Mouse (Mus musculus): ENCODE results near the gene Adgrg3. TPM values are rescaled to one million over a fixed set of nuclear protein-coding genes. Genes with fewer than 3 reads are reported as not detected.

The Adgrg3 gene
- total RNA-seq, 2 experiments from 2014 or later, result 0.28 to 0.43 TPM

DNA sequence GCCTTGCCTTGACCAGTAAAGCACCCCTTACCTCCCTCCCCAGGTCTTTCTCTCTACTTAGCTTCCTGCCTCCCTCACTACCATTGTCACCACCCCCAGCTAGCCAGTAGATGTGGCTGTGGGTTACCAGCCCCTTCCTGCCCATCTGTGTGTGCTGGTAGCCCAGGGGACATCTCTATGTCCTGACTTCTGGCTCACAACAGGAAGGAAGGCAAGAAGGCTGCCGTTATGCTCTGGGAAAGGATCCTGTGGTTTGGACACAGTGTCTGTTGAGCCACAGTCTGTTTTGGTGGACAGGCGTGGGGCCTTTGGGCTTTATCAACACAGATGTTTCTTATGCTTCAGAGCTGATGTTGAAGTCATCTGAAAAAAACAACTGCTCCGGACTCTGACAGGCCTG, 29.5 kb downstream of the Adgrg3 start:
- intact Hi-C loops (cut with DNase I), result no loop called here
- TF ChIP-seq CTCF (IDR thresholded peaks at IDR 0.05), result no peak
- H3K27ac ChIP-seq, result no peak overlapping the region
- DNase-seq, result no peak
- H3K4me3 ChIP-seq, result no peak overlapping the region

DNA sequence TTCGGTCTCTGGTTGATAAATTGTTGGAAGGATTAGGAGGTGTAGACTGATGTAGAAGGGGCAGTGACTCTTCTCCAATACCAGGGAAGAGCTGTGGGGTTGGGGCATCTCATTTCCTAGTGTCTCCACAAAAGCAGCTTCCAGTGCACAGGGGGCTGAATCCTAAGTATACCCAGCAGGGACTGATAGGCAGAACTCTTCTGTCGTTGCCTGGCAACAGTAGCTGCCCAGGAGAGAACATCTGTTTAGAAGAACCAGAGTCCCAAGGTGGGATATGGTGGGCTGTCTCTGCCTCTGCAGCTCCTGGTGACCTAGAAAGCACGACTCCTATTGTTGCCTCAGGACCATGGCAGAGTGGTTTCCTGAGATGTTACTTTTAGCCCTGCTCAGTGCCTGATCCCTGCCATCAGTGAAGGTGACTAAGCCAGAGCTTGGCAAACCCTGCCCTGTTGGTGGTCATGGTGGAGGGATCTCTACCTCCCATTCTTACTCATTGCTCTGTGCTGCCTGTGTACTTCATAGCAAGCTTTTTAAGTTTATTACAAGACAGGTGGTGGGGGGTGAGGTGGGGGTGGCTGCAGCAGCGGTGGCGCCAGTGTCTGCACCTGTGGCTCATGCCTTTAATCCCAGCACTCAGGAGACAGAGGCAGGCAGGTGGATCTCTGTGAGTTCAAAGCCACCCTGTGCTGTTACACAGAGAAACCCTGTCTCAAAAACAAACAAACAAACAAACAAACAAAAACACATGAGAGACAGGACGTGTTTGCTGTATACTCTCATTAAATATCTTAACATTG, 30.6 kb downstream of the Adgrg3 start:
- Histone ChIP-seq H3K27ac (no peak overlapping the region), H3K4me3 (no peak overlapping the region)
- TF ChIP-seq CTCF (IDR thresholded peaks at IDR 0.05), result no peak
- intact Hi-C loops (cut with DNase I), result no loop called here
- no peak for DNase-seq

DNA sequence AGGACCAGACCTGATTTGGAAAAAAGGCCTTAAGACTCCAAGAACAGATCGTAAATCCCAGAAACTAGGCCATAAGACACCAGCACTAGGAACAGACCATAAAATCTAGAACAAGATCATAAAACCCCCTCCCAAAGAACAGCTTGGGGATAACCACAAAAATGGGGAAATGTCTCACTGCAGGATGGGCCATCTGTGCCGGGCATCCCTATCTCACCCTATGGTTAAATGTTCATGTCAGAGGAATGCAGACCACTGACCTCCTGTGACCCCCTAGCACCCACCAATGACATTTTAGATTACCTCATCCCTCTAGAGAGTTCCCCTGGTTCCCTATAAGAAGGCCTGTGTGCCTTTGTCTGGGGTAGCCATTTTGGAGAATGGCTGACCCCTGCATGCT, 32.1 kb downstream of the Adgrg3 start:
- no peak for TF ChIP-seq CTCF (IDR thresholded peaks at IDR 0.05)
- intact Hi-C loops (cut with DNase I), result no loop called here

DNA sequence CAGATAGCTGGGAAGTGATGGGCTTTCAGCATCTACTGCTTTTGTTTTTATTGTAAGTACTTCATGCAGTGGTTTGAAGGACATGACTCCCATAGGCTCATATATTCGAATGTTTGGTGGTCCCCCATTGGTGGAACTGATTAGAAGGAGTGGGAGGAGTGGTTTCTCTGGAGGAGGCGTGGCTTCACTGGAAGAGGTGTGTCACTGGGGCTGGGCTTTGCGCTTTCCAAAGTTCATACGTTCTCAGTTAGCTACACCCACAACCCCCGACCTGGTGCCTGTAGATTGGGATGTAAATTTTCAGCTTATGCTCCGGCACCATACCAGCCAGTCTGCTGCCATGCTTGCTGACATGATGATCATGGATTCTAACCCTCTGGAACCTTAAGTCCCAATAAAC, 36.9 kb downstream of the Adgrg3 start:
- no peak for DNase-seq
- no peak overlapping the region for H3K4me3 ChIP-seq
- intact Hi-C loops (cut with DNase I), result no loop called here
- no peak overlapping the region for H3K27ac ChIP-seq
- TF ChIP-seq CTCF (IDR thresholded peaks at IDR 0.05), result no peak

More for the DNA sequence above, 32.1 kb downstream of the Adgrg3 start:
- H3K4me3 ChIP-seq, result no peak overlapping the region
- no peak for DNase-seq
- no peak overlapping the region for H3K27ac ChIP-seq

DNA sequence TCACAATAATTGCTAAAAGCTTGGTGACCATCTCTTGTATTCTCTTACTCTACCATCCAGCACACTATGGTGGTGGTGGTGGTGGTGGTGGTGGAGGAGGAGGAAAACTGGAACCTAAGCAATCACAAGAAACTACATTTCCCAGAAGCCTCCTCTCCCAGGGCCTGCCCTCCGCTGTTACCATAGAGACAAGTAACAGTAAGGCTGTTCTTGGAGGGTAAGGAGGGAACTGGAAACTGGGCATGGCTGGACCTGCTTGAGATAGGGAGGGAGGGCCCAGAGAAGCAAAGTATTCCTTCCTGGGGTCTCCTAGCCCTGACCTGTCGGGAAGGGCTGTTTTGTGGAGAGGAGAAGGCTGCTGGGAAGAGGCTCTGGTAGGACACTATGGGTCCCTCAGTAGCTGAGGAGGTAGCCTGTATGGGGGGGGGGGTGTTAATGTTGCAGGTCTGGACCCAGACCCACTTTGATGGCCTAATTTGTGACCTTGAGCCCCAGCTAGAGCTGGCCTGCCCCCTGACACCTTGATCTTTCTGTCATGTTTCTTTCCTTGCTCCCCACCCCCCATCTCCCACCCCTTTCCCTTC, 37.5 kb downstream of the Adgrg3 start, which contains the start of gene Drc7:
TSS of gene Drc7 (plus strand) at position 177 of the 584 bp plus-strand sequence.
- DNase-seq, result no peak
- intact Hi-C loops (cut with DNase I), result no loop called here
- no peak within 1 kb of the TSS for H3K4me3 ChIP-seq
- H3K27ac ChIP-seq, result no peak within 1 kb of the TSS
- TF ChIP-seq CTCF (IDR thresholded peaks at IDR 0.05), result no peak

DNA sequence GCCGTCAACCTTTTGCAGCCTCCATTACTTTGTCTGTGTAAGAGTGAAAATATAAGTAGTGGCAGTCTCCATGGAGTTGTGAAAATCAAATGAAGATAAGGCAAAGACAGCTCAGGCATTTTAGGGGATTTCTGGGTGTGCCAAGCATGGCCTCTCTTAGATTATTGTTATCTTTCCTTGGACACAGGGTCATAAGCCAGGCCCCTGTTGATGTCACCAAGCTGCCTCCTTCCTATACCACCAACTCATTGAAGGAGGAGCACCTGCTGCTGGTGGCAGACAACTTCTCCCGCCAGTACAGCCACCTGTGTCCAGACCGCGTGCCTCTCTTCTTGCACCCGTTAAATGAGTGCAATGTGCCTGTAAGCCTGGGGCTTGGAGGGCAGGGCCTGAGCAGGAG, 38.9 kb downstream of the Adgrg3 start:
- intact Hi-C loops (cut with DNase I), result no loop called here
- H3K4me3 ChIP-seq, result no peak overlapping the region
- DNase-seq, result no peak
- H3K27ac ChIP-seq, result no peak overlapping the region
- TF ChIP-seq CTCF (IDR thresholded peaks at IDR 0.05), result no peak

DNA sequence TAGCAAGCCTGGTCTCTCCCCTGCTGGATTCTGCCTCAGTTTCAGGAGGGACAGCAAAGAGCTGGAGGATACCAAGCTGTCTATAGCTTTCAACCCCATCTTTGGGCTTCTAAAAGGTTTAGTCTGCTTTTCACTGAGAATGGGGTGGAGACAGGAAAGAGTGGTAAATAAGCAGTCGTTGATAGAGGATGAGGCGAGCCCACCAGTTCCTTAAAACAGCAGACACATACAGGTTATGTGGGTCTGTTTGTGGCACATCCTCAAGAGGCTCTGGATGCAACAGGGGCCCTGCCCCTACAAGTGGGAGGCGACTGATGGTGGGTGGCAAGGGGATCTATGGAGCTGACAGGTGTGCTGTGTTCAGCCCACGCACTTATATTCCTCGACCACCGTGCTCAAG, 41.2 kb downstream of the Adgrg3 start:
- no peak for DNase-seq
- intact Hi-C loops (cut with DNase I), result no loop called here
- H3K4me3 ChIP-seq, result no peak overlapping the region
- H3K27ac ChIP-seq, result no peak overlapping the region
- no peak for TF ChIP-seq CTCF (IDR thresholded peaks at IDR 0.05)

DNA sequence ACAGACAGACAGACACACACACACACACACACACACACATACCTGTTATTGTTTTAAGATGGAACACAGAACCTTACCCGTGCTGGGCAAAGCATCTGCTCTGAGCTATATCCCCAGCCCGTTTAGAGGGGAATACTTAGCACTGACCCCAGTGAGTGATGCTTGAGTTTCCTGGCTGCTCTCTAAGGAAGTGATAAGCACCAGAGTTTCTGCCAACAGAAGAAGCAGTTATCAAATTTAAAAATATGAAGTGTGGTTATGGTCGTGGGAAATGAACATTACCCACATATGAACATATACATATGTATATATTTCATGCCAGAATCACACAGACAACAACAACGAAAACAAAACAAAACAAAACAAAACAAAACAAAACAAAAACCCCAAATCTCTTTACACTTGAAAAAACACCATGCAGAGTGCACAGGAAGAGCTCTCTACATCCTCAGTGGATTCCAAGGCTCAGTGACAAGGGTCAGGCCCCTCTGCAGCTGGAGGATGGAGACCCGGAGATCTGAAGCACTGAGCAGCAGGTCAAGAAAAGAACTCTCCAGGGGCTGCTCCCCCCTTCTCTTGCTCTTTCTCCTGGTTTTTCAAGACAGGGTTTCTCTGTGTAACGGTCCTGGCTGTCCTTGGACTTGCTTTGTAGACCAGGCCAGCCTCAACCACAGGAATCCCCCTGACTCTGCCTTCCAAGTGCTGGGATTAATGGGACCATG, 42.5 kb downstream of the Adgrg3 start:
- intact Hi-C loops (cut with DNase I), result no loop called here
- TF ChIP-seq CTCF (IDR thresholded peaks at IDR 0.05), result no peak
- DNase-seq, result no peak
- Histone ChIP-seq H3K27ac (no peak overlapping the region), H3K4me3 (no peak overlapping the region)

DNA sequence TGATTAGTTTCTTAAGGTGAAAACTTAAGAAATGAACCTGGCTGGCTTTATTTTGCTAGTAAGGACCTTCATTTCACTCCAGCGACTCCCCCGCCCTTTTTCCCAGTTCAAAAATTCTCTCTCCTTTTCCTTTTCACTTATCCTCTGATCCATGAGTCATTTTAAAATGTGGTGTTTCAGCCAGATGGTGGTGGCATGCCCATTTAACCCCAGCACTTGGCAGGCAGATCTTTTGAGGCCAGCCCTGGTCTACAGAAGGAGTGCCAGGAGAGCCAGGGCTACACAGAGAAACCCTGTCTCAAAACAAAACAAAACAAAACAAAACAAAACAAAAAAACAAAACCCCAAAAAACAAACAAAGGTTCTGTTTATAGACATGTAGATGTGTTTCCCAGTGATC, 47.0 kb downstream of the Adgrg3 start:
- intact Hi-C loops (cut with DNase I), result no loop called here
- DNase-seq, result no peak
- no peak for TF ChIP-seq CTCF (IDR thresholded peaks at IDR 0.05)
- no peak overlapping the region for H3K4me3 ChIP-seq
- H3K27ac ChIP-seq, result no peak overlapping the region

DNA sequence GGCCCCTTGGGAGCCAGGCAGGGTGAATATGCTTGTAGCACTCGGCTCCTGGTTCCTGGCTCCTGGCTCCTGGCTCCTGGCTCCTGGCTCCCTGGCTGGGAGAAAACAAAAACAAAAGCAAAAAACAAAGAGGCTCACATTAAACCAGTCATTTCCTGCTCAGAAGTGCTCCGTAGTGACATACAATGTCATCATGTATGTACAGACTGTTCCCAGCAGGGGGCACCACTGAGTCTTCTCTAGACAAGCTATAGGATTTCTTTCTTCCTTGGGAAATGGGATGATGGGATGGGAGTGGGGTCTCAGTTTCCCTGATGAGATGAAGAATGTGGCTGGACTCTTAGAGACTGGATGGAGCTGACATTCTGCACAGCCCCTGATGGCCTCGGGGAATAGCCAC, 50.1 kb downstream of the Adgrg3 start:
- Histone ChIP-seq H3K4me3 (no peak overlapping the region), H3K27ac (no peak overlapping the region)
- TF ChIP-seq CTCF (IDR thresholded peaks at IDR 0.05), result peak; percentile 74
- intact Hi-C loops (cut with DNase I), result no loop called here
- peak; percentile 60 for DNase-seq

DNA sequence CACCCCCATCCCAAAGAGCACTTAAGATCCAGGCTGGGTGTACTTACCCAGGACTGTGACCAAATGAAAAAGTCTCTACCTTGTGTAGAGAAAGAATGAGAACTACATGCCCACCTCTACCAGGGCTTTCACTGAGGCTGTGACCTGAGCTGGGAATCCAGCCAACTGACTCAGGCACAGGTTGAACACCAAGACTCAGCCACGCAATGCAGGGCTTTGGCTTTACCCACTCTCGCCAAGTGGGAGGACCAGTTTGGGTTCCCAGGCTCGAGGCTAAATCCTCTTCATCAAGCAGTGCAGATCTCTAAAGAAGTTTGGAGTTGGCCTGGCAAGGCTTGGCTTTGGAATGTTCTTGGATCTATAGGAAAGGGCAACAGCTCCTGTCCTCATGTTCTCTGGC, 58.0 kb downstream of the Adgrg3 start:
- H3K27ac ChIP-seq, result no peak overlapping the region
- intact Hi-C loops (cut with DNase I), result no loop called here
- no peak for DNase-seq
- TF ChIP-seq CTCF (IDR thresholded peaks at IDR 0.05), result no peak
- H3K4me3 ChIP-seq, result no peak overlapping the region

DNA sequence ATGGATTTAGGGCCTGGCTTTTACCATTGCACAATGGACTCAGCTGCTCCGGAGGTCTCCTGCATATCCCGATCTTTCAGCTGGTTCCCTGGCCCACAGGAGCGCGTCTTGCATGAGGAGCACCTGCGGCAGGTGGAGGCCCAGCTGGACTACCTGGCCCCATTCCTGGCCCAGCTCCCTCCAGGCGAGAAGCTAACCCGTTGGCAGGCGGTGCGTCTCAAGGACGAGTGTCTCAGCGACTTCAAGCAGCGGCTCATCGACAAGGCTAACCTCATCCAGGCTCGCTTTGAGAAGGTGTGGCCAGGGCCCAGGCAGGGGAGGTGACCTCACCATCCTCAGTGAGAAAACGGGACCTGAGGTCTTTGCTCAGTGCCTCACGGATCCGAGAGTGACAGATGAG, 58.7 kb downstream of the Adgrg3 start:
- H3K4me3 ChIP-seq, result no peak overlapping the region
- TF ChIP-seq CTCF (IDR thresholded peaks at IDR 0.05), result no peak
- H3K27ac ChIP-seq, result no peak overlapping the region
- intact Hi-C loops (cut with DNase I), result no loop called here
- DNase-seq, result no peak

DNA sequence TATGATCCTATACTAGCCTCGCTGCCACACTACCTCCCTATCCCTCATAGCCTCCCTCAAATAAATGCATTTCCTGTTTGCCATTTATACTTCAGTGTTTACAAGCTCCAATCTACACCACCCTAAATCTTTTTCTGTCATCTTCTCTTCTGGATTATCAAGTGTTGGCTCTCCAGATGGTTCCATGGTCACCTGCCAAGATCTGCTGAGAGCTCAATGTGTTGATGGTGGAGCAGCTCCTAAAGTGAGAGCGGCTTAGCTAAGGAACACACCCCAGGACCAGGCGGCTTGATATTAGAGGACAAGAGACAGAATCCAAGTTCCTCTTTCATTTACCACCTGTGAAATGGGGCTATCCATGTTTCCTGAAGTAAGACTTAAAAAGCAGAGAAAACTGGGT, 60.6 kb downstream of the Adgrg3 start:
- DNase-seq, result no peak
- Histone ChIP-seq H3K4me3 (no peak overlapping the region), H3K27ac (no peak overlapping the region)
- TF ChIP-seq CTCF (IDR thresholded peaks at IDR 0.05), result no peak
- intact Hi-C loops (cut with DNase I), result no loop called here
